Mouse (Mus musculus) olfactory bulb, adult 2 months (tissue): Measurements from ENCODE around the gene Ppp3ca. TPM values are rescaled to one million over a fixed set of nuclear protein-coding genes. Genes with fewer than 3 reads are reported as not detected.

Experiments used
- H3K27ac ChIP-seq: fragments of 200-500 bp; 2 replicates; pipeline ENCODE4 v1.5.1; 2012; ENCODE audit warnings: low read depth, low read length; ENCODE audit not compliant: insufficient read depth
- H3K4me1 ChIP-seq: fragments of 200-500 bp; 2 replicates; pipeline ENCODE4 v1.6.1; 2012; ENCODE audit warnings: low read length; ENCODE audit not compliant: control insufficient read depth, insufficient read depth
- H3K4me3 ChIP-seq: fragments of 200-500 bp; 2 replicates; pipeline ENCODE4 v1.5.1; 2012; ENCODE audit warnings: mild to moderate bottlenecking, low read depth, low read length, moderate library complexity; ENCODE audit not compliant: insufficient read depth
- CTCF ChIP-seq: fragments of 200-500 bp; IDR thresholded peaks from 2 replicates; pipeline ENCODE4 v1.5.1; 2012; ENCODE audit warnings: low read depth, mild to moderate bottlenecking, low read length, moderate library complexity; ENCODE audit not compliant: insufficient read depth
- POLR2A ChIP-seq: fragments of 200-500 bp; IDR thresholded peaks from 2 replicates; pipeline ENCODE4 v1.6.1; 2012; ENCODE audit warnings: mild to moderate bottlenecking, low read depth, low read length, moderate library complexity; ENCODE audit not compliant: insufficient read depth
- WGBS: fragments of 180-500 bp; shearing (Covaris S2); methylation state at CpG from one replicate; pipeline ENCODE4 v1.1.7; 2018; 5-methylcytosine and 5-hydroxymethylcytosine counted together
- polyA plus RNA-seq: library from polyadenylated mRNA; stranded (reverse); fragments of >200 nt; gene quantifications from 2 replicates; pipeline ENCODE4 v1.2.4, GENCODE M21; 2012; ENCODE audit warnings: low replicate concordance; ENCODE audit not compliant: missing spikeins, insufficient read depth, insufficient read length

Gene Ppp3ca
- polyA plus RNA-seq, 1 experiment, result not detected

DNA sequence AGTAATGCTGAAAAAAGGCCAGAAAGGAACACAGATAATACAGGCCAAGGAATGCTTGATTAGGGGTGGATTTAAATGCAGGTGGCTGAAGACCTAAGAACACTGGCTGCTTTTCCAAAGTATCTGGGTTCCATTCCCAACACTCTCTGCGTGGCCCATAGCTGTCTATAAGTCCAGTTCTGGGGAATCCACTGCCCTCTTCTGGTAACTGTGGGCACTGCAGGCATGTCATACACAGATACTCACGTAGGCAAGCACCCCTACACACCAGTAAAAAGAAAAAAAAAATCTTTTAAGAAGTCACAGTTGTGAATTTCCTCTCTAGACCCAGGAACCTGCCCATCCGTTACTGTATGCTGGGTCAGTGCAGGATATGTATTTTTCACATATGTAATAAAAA, 167.7 kb downstream of the Ppp3ca start:
- no peak for TF ChIP-seq POLR2A
- TF ChIP-seq CTCF, result no peak
- peaks cover 20% of the 10 kb centered on the region for H3K4me1 ChIP-seq
- H3K27ac ChIP-seq, result no peak overlapping the region
- 96% methylated on average over 3 of the region's 3 CpGs for WGBS
- no peak overlapping the region for H3K4me3 ChIP-seq

DNA sequence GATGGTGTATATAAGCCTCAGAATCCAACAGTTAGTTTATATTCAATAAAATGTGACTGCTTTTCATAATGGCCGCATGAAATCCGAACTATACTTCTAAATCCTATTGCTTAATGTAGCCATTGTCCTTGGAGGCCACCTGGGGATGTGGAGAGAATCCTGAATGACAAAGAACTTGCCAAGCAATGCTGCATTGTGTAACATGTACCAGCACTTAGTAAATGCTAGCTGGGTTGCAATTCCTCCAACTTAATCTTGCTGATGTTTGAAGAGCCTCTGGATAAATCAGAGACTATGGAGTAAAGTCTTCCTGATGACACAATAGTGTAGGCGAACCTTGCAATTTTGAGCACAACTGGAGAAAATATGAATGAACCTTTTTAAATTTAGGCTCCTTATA, 171.4 kb downstream of the Ppp3ca start:
- no peak overlapping the region for H3K27ac ChIP-seq
- TF ChIP-seq POLR2A (no peak), CTCF (no peak)
- WGBS, result 80% methylated on average over 3 of the region's 3 CpGs

GRCm38 (mm10) chr3:136842384-136842783, 172.5 kb downstream of the Ppp3ca start:
- 74% methylated on average over 1 of the region's 1 CpGs for WGBS
- Histone ChIP-seq H3K4me3 (no peak overlapping the region), H3K27ac (no peak overlapping the region), H3K4me1 (peaks cover 5% of the 10 kb centered on the region)
- TF ChIP-seq POLR2A (no peak), CTCF (no peak)

More for the DNA sequence above, 171.4 kb downstream of the Ppp3ca start:
- H3K4me1 ChIP-seq, result peaks cover 8% of the 10 kb centered on the region
- H3K4me3 ChIP-seq, result no peak overlapping the region

GRCm38 (mm10) chr3:136843811-136844491, 174.0 kb downstream of the Ppp3ca start:
- Histone ChIP-seq H3K4me3 (no peak overlapping the region), H3K4me1 (peaks cover 5% of the 10 kb centered on the region), H3K27ac (0 out of 2 replicates have a peak overlapping the region, but pooled peaks have one; percentile 2)
- no peak for TF ChIP-seq POLR2A
- TF ChIP-seq CTCF, result no peak
- 46% methylated on average over 7 of the region's 7 CpGs for WGBS

GRCm38 (mm10) chr3:136849035-136849434, 179.1 kb downstream of the Ppp3ca start:
- Histone ChIP-seq H3K27ac (no peak overlapping the region), H3K4me3 (no peak overlapping the region), H3K4me1 (peaks cover 4% of the 10 kb centered on the region)
- WGBS, result 95% methylated on average over 1 of the region's 1 CpGs
- TF ChIP-seq CTCF (no peak), POLR2A (no peak)

DNA sequence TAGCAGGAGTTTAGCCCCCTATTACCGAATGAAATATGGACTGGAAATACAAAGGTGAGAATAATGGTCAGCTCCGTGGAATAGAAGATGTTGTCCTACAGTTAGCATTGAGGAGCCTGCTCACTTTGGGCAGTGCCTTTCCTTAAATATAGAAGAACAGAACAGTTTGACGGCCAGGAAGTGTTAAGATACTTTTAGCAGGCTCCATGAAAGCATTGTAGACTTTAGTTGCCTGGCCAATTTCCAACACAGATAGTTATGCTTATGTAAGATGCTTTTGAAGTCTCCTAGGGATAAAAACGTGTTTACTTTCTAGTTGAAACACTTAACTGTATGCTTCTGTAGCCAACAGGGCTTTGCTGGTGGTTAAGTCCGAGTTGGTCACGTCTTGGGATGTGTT, 183.0 kb downstream of the Ppp3ca start:
- WGBS, result 64% methylated on average over 6 of the region's 6 CpGs
- Histone ChIP-seq H3K4me1 (peaks cover 5% of the 10 kb centered on the region; the same call in 1 of the 2 replicates), H3K27ac (no peak overlapping the region), H3K4me3 (no peak overlapping the region)
- TF ChIP-seq POLR2A (no peak), CTCF (no peak)

DNA sequence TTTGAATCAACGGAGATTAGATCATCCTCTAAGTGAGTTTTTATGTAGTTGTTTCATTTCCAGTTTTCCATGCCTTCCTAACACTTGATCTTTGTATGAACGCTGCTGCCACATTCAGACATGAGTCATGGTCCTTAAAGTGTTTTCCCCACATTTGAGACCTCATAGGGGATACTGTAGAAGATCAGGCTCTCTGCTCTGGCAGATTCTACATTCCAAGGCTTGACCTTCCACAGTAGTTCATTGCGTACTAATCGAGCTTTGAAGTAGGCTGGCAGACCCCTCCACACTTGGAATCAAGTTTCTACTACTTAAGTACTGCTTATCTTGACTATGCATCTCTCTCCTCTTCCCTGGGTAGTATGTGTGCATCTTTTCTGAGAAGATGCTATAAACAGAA, 183.7 kb downstream of the Ppp3ca start:
- Histone ChIP-seq H3K27ac (no peak overlapping the region), H3K4me3 (no peak overlapping the region), H3K4me1 (peaks cover 5% of the 10 kb centered on the region; the same call in 1 of the 2 replicates)
- 76% methylated on average over 4 of the region's 4 CpGs for WGBS
- TF ChIP-seq CTCF, result no peak
- TF ChIP-seq POLR2A, result no peak

DNA sequence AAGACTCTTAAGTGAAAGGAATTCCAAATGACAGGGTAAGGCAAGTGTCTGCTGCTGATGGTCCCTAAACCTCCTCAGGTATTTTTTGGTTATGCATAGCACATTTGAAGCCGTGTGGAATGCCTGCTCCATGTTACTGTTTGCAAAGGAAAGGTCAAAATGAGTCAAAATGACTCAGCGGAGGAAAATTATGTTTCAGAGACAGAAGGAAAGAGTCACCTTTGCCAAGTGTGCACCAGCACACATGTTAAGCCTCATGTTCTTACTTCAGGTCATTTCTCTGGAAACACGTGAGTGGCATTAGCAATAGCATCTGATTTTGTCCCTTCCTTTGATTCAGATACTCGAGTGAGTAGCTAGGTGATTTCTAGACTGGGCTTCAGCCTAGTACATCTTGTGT, 186.1 kb downstream of the Ppp3ca start:
- TF ChIP-seq CTCF (no peak), POLR2A (no peak)
- peaks cover 2% of the 10 kb centered on the region; the same call in 1 of the 2 replicates for H3K4me1 ChIP-seq
- 77% methylated on average over 4 of the region's 4 CpGs for WGBS
- no peak overlapping the region for H3K27ac ChIP-seq
- H3K4me3 ChIP-seq, result no peak overlapping the region

GRCm38 (mm10) chr3:136862051-136862837, 192.3 kb downstream of the Ppp3ca start:
- H3K4me1 ChIP-seq, result no peaks in the 10 kb centered on the region
- no peak overlapping the region for H3K27ac ChIP-seq
- TF ChIP-seq CTCF (no peak), POLR2A (no peak)
- H3K4me3 ChIP-seq, result no peak overlapping the region
- 73% methylated on average over 11 of the region's 11 CpGs for WGBS
